Mouse (Mus musculus) kidney, adult 2 months (tissue): ENCODE results near the gene Sparcl1. TPM values are rescaled to one million over a fixed set of nuclear protein-coding genes. Genes with fewer than 3 reads are reported as not detected.

Source experiments
- DNase-seq: peaks from one replicate; pipeline ENCODE4 v3.0.0; 2021
- H3K27ac ChIP-seq: fragments of 200-500 bp; 2 replicates; pipeline ENCODE4 v1.5.1; 2012; ENCODE audit warnings: low read depth, low read length, control low read depth, inconsistent platforms; ENCODE audit not compliant: insufficient read depth
- H3K27me3 ChIP-seq: fragments of 200-500 bp; replicated peaks from 2 replicates; pipeline ENCODE4 v1.6.1; 2012; ENCODE audit warnings: mild to moderate bottlenecking, moderate library complexity, low read length, inconsistent platforms; ENCODE audit not compliant: control insufficient read depth, insufficient read depth
- H3K36me3 ChIP-seq: fragments of 200-500 bp; 2 replicates; pipeline ENCODE4 v1.6.1; 2012; ENCODE audit warnings: mild to moderate bottlenecking, moderate library complexity, low read length, inconsistent platforms; ENCODE audit not compliant: control insufficient read depth, insufficient read depth
- H3K4me1 ChIP-seq: fragments of 200-500 bp; 2 replicates; pipeline ENCODE4 v1.6.1; 2011; ENCODE audit warnings: low read length; ENCODE audit not compliant: control insufficient read depth, insufficient read depth
- H3K4me3 ChIP-seq: fragments of 200-500 bp; 2 replicates; pipeline ENCODE4 v1.5.1; 2011; ENCODE audit warnings: mild to moderate bottlenecking, low read depth, low read length, control low read depth; ENCODE audit not compliant: insufficient read depth
- CTCF ChIP-seq: fragments of 200-500 bp; conservative IDR thresholded peaks from 2 replicates; pipeline ENCODE4 v1.5.1; 2011; ENCODE audit warnings: low read depth, mild to moderate bottlenecking, control low read depth, low read length, moderate library complexity, mixed read lengths; ENCODE audit not compliant: insufficient read depth, insufficient read length
- POLR2A ChIP-seq: fragments of 200-500 bp; IDR thresholded peaks from one replicate; pipeline ENCODE4 v1.6.1; 2011; ENCODE audit warnings: low read depth, low read length, control low read depth
- WGBS: fragments of 180-500 bp; shearing (Covaris S2); methylation state at CpG from one replicate; pipeline ENCODE4 v1.1.7; 2018; 5-methylcytosine and 5-hydroxymethylcytosine counted together
- polyA plus RNA-seq: library from polyadenylated mRNA; depleted of rRNA; stranded (reverse); fragments of >200 nt; gene quantifications from 2 replicates; pipeline ENCODE4 v1.2.3, GENCODE M21; 2012; rRNA removed

Gene Sparcl1
- polyA plus RNA-seq: 31.6 and 36.4 TPM in 2 replicates

DNA sequence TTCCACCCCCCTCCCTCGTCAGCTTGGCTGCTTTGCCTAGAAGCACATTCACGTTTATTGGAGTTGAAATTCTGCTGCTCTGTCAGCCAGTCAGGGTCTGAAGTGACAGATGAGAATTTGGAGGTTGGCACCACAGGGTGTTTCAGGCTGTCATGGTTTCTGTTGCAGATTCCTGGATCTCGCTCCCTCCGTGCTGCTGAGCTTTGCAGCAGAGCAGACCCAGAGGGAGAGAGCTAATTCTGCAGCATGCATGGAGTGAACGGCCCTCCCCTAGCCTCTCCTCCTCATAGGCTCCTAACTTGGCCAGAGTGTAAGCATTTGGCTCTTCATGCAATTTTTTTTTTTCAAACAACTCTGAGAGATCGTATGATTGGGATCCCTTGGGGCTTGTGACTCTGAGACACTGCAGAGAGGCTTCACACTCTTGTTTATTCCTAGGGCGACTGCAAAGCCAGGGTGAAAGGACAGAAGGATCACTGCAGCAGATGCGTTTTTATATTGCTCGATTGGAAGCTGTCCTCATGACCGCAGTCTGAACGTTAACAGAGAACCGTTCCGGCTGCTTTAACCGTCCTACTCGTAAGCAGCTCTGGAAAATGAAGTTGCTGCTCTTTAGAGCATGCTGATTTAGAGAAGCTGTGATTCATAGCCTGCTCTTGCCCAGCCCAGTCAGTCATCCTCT is at the start of gene Sparcl1:
Gene Sparcl1 (minus strand): TSS at position 243 of the 682 bp plus-strand sequence.
- Histone ChIP-seq H3K36me3 (no peaks in the 10 kb centered on the region), H3K4me1 (no peaks in the 10 kb centered on the region), H3K27ac (peak within 1 kb of the TSS; percentile 62; the same call in 1 of the 2 replicates), H3K27me3 (no peaks in the 10 kb centered on the region), H3K4me3 (peak within 1 kb of the TSS; percentile 36; the same call in 1 of the 2 replicates)
- 17% methylated on average over 15 of the region's 15 CpGs for WGBS
- no peak for TF ChIP-seq POLR2A
- no peak for TF ChIP-seq CTCF
- DNase-seq: peak; percentile 49

DNA sequence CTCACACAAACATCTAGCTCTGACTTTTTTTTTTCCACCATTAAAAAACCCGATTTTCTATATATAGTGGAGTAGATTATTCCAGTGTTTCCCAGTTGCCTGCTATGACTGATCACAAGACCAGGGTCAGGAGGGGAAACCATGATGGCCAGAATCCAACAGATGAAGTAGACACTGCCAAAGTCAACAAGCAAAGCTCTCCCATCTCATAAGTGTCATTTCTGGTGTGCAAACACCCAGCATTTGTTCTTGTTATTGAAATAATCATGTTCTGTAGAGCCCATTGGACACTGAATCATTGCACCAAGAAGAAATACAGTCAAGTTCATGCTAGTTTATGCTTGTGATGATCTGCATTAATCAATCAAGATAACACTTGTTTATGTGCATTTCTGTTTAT is 47.9 kb upstream of the Sparcl1 start:
- WGBS: 50% methylated on average over 1 of the region's 1 CpGs
- H3K27ac ChIP-seq: no peak overlapping the region
- no peak overlapping the region for H3K4me3 ChIP-seq
- H3K27me3 ChIP-seq: no peaks in the 10 kb centered on the region
- DNase-seq: peak; percentile 80
- H3K36me3 ChIP-seq: no peaks in the 10 kb centered on the region
- no peaks in the 10 kb centered on the region; the same call in 1 of the 2 replicates for H3K4me1 ChIP-seq
- no peak for TF ChIP-seq POLR2A
- no peak for TF ChIP-seq CTCF

GRCm38 (mm10) chr5:104160581-104160980 is 47.0 kb upstream of the Sparcl1 start:
- no peak overlapping the region for H3K4me3 ChIP-seq
- TF ChIP-seq POLR2A (no peak), CTCF (no peak)
- H3K27me3 ChIP-seq: no peaks in the 10 kb centered on the region
- H3K27ac ChIP-seq: no peak overlapping the region
- no peak for DNase-seq
- H3K4me1 ChIP-seq: no peaks in the 10 kb centered on the region; the same call in 1 of the 2 replicates
- H3K36me3 ChIP-seq: no peaks in the 10 kb centered on the region
- WGBS: 64% methylated on average over 3 of the region's 3 CpGs

DNA sequence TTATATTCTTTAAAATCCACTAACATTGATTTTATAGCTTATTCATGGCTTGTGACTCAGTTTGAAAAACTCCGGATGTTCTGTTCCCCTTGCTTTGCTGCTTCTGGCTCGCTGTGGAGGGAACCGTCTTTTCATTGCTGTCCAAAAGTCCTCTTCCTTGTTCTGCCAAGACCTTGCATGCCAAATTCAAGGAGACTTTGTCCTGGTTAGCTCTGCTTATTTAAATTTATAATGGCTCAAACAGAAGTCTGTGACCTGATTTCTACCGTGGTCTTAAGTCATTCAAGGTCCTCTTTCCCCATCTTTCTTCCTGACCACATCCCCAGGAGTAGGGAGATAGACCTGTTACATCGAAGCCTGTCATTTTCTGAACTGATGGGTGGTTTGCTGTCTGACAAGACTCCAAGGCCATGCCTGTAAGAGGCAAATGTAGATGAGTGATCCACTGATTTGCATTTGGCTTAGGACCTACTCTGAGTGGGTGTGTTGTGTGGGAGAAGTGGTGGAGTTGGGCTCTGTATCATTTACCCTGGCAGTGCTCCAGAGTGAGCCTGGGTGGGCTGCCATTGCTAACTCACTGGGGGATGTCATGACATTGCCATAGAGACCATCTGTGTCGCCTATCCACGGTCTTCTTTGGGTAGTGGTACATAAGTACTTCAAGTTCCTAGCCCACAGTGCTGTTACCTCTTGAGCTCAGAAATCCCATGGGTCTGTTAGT is 45.0 kb upstream of the Sparcl1 start:
- TF ChIP-seq POLR2A (no peak), CTCF (no peak)
- no peaks in the 10 kb centered on the region for H3K27me3 ChIP-seq
- H3K27ac ChIP-seq: peak overlapping the region; percentile 47; the same call in 1 of the 2 replicates
- H3K4me1 ChIP-seq: no peaks in the 10 kb centered on the region; the same call in 1 of the 2 replicates
- WGBS: 60% methylated on average over 7 of the region's 7 CpGs
- no peak overlapping the region for H3K4me3 ChIP-seq
- DNase-seq: peak; percentile 70
- H3K36me3 ChIP-seq: no peaks in the 10 kb centered on the region

DNA sequence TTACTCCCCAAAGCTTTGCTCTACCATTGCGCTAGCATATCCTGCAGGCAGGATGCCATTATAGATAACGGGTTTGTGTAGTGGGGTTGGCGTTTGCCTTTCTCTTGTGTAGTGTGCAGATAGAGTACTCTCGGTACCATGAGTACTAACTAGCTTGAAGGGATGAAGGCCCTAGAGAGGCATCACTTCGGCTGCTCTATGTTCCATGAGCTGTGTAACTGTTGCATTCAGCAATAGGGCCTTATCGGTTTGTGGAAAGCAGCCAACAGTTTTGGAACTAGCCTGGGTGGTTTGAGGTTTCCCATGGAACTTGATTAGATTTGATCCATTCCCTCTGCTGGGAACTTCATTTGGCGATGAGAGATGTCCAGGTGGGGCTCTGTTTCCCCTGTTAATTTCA is 44.2 kb upstream of the Sparcl1 start:
- no peak for DNase-seq
- H3K4me1 ChIP-seq: no peaks in the 10 kb centered on the region; the same call in 1 of the 2 replicates
- H3K27me3 ChIP-seq: no peaks in the 10 kb centered on the region
- no peak overlapping the region for H3K27ac ChIP-seq
- 91% methylated on average over 7 of the region's 7 CpGs for WGBS
- no peak for TF ChIP-seq POLR2A
- TF ChIP-seq CTCF: no peak
- no peak overlapping the region for H3K4me3 ChIP-seq
- no peaks in the 10 kb centered on the region for H3K36me3 ChIP-seq

GRCm38 (mm10) chr5:104150196-104150595 is 36.7 kb upstream of the Sparcl1 start:
- TF ChIP-seq POLR2A: no peak
- no peak for TF ChIP-seq CTCF
- Histone ChIP-seq H3K4me1 (0 out of 2 replicates have a peak, but pooled peaks cover 2% of the 10 kb centered on the region), H3K27me3 (no peaks in the 10 kb centered on the region), H3K27ac (no peak overlapping the region), H3K4me3 (no peak overlapping the region), H3K36me3 (no peaks in the 10 kb centered on the region)
- WGBS: 91% methylated on average over 6 of the region's 6 CpGs
- DNase-seq: no peak

DNA sequence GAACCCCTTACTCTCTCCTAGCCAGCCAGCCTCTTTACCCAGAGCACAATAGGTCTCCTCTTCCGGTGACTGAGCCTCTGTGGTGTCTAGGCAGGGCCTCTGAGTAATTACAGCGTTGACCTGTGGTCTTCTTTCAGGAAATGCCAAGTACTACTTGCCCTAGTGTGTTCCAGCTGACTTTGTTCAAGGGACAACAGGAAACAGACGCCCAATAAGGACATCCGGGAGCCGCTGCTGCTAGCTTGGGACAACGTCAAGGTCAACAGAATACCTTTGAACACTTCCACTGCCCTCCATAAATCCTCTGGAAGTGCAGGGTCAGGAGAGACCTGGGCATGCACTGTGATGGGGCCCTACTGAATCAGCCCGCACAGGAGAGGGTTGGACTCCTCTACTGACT is 35.8 kb upstream of the Sparcl1 start:
- WGBS: 16% methylated on average over 7 of the region's 7 CpGs
- Histone ChIP-seq H3K4me1 (0 out of 2 replicates have a peak, but pooled peaks cover 2% of the 10 kb centered on the region), H3K27me3 (no peaks in the 10 kb centered on the region), H3K27ac (no peak overlapping the region), H3K4me3 (no peak overlapping the region), H3K36me3 (no peaks in the 10 kb centered on the region)
- no peak for TF ChIP-seq CTCF
- no peak for TF ChIP-seq POLR2A
- DNase-seq: peak; percentile 83
